Mouse (Mus musculus): Measurements from ENCODE around the gene Nras. TPM values are rescaled to one million over a fixed set of nuclear protein-coding genes. Genes with fewer than 3 reads are reported as not detected.

Nras gene
- polyA plus RNA-seq, 1 experiment from 2014 or later = 105 TPM

DNA sequence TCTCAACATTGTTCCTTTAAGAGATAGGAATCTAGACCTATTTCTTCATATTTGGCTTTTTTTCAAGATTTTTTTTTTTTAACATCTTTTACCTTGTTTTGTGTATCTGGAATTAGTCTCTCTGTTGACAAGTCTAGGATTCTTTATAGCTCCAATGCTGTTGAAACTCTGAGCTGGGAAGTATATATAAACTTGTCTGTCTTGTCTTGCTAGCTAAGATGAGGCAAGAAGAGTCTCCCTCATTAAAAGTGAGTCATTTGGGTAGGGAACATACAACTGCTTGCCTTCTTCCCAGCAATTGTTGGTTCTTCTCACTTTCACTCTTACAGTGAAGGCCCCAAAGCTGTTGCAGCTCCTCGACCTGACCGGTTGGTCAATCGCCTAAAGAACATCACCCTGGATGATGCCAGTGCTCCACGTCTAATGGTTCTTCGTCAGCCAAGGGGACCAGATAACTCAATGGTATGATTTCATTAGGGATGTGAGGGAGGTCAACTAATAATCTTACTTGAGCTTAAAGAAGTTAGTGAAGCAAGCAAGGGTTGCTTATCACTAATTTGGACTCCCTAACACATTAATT is 2.0 kb upstream of the Nras start:
- H3K9ac ChIP-seq (ENCODE audit: low read length) = no peak overlapping the region
- ATAC-seq (ENCODE audit: insufficient number of reproducible peaks, low FRiP score, low TSS enrichment, low read depth) = no peak
- H3K4me3 ChIP-seq (ENCODE audit: low read depth, low read length) = no peak overlapping the region
- no peak for DNase-seq (ENCODE audit: low spot score)
- H3K9me3 ChIP-seq (ENCODE audit: control insufficient read depth, low read length) = no peaks in the 10 kb centered on the region
- no peak overlapping the region for H3K27ac ChIP-seq (replicated peaks; ENCODE audit: low read depth, low read length)
- no peaks in the 10 kb centered on the region for H3K4me1 ChIP-seq (ENCODE audit: control insufficient read depth, insufficient read depth, low read length)
- H3K36me3 ChIP-seq (ENCODE audit: control insufficient read depth, insufficient read depth, low read length) = peaks cover 8% of the 10 kb centered on the region; the same call in 1 of the 2 replicates
- no peaks in the 10 kb centered on the region for H3K27me3 ChIP-seq (ENCODE audit: control insufficient read depth, insufficient read depth, low read length)
- no peak overlapping the region for H3K4me2 ChIP-seq (ENCODE audit: low read depth, severe bottlenecking)
- WGBS = 95% methylated on average over 5 of the region's 5 CpGs

GRCm38 (mm10) chr3:103057752-103058151 is 333 bp upstream of the Nras start:
- WGBS = 6% methylated on average over 10 of the region's 10 CpGs
- Histone ChIP-seq H3K4me3 (ENCODE audit: low read depth, low read length) (peak overlapping the region; percentile 69), H3K9ac (ENCODE audit: low read length) (no peak overlapping the region), H3K27me3 (ENCODE audit: control insufficient read depth, insufficient read depth, low read length) (no peaks in the 10 kb centered on the region), H3K9me3 (ENCODE audit: control insufficient read depth, low read length) (no peaks in the 10 kb centered on the region), H3K4me2 (ENCODE audit: low read depth, severe bottlenecking) (peak overlapping the region; percentile 83), H3K27ac (replicated peaks; ENCODE audit: low read depth, low read length) (no peak overlapping the region), H3K36me3 (ENCODE audit: control insufficient read depth, insufficient read depth, low read length) (peaks cover 13% of the 10 kb centered on the region), H3K4me1 (ENCODE audit: control insufficient read depth, insufficient read depth, low read length) (no peaks in the 10 kb centered on the region)
- ATAC-seq (ENCODE audit: insufficient number of reproducible peaks, low FRiP score, low TSS enrichment, low read depth) (peak; percentile 69), DNase-seq (ENCODE audit: low spot score) (no peak)

- H3K36me3 ChIP-seq (ENCODE audit: control insufficient read depth, insufficient read depth, low read length) = peaks cover 23% of the 10 kb centered on the region
- no peak overlapping the region for H3K9ac ChIP-seq (ENCODE audit: low read length)
- H3K9me3 ChIP-seq (ENCODE audit: control insufficient read depth, low read length) = no peaks in the 10 kb centered on the region
- DNase-seq (ENCODE audit: low spot score) (no peak), ATAC-seq (ENCODE audit: insufficient number of reproducible peaks, low FRiP score, low TSS enrichment, low read depth) (no peak)
- WGBS = 94% methylated on average over 8 of the region's 8 CpGs
- H3K4me3 ChIP-seq (ENCODE audit: low read depth, low read length) = no peak overlapping the region
- no peak overlapping the region for H3K27ac ChIP-seq (replicated peaks; ENCODE audit: low read depth, low read length)
- H3K27me3 ChIP-seq (ENCODE audit: control insufficient read depth, insufficient read depth, low read length) = no peaks in the 10 kb centered on the region
- no peaks in the 10 kb centered on the region for H3K4me1 ChIP-seq (ENCODE audit: control insufficient read depth, insufficient read depth, low read length)
- H3K4me2 ChIP-seq (ENCODE audit: low read depth, severe bottlenecking) = no peak overlapping the region
Measured at GRCm38 (mm10) chr3:103066927-103067326, 8.8 kb downstream of the Nras start.

DNA sequence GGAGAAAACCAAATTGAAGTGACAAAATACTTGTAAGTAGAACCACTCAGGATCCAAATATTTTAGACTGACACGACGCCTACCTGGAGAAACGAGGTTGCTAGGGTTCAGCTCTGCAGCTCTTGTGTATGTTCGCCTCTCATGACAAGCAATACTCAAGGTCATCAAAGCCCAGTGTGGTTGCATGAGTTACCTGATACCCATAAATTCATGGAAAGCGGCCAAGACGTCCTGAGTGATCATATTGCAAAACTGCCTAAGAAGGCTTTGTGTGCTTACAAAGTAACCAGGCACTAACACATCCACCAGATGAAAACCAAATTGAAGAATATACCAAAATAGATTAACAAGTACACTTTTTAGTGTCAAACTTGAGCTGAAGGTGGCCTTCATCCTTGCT is 10.9 kb downstream of the Nras start:
- DNase-seq (ENCODE audit: low spot score) (no peak), ATAC-seq (ENCODE audit: insufficient number of reproducible peaks, low FRiP score, low TSS enrichment, low read depth) (no peak)
- no peak overlapping the region for H3K4me3 ChIP-seq (ENCODE audit: low read depth, low read length)
- no peaks in the 10 kb centered on the region for H3K27me3 ChIP-seq (ENCODE audit: control insufficient read depth, insufficient read depth, low read length)
- WGBS = 93% methylated on average over 6 of the region's 6 CpGs
- H3K4me2 ChIP-seq (ENCODE audit: low read depth, severe bottlenecking) = no peak overlapping the region
- no peak overlapping the region for H3K27ac ChIP-seq (replicated peaks; ENCODE audit: low read depth, low read length)
- no peak overlapping the region for H3K9ac ChIP-seq (ENCODE audit: low read length)
- H3K4me1 ChIP-seq (ENCODE audit: control insufficient read depth, insufficient read depth, low read length) = no peaks in the 10 kb centered on the region
- H3K36me3 ChIP-seq (ENCODE audit: control insufficient read depth, insufficient read depth, low read length) = peaks cover 12% of the 10 kb centered on the region; the same call in 1 of the 2 replicates
- no peaks in the 10 kb centered on the region for H3K9me3 ChIP-seq (ENCODE audit: control insufficient read depth, low read length)

- no peak within 1 kb of the TSS for H3K4me2 ChIP-seq (ENCODE audit: low read depth, severe bottlenecking)
- H3K4me3 ChIP-seq (ENCODE audit: low read depth, low read length) = no peak within 1 kb of the TSS
- no peaks in the 10 kb centered on the region for H3K9me3 ChIP-seq (ENCODE audit: control insufficient read depth, low read length)
- no peaks in the 10 kb centered on the region; the same call in 1 of the 2 replicates for H3K36me3 ChIP-seq (ENCODE audit: control insufficient read depth, insufficient read depth, low read length)
- DNase-seq (ENCODE audit: low spot score) (no peak), ATAC-seq (ENCODE audit: insufficient number of reproducible peaks, low FRiP score, low TSS enrichment, low read depth) (no peak)
- H3K4me1 ChIP-seq (ENCODE audit: control insufficient read depth, insufficient read depth, low read length) = no peaks in the 10 kb centered on the region
- 76% methylated on average over 5 of the region's 5 CpGs for WGBS
- H3K9ac ChIP-seq (ENCODE audit: low read length) = no peak within 1 kb of the TSS
- no peak within 1 kb of the TSS for H3K27ac ChIP-seq (replicated peaks; ENCODE audit: low read depth, low read length)
- H3K27me3 ChIP-seq (ENCODE audit: control insufficient read depth, insufficient read depth, low read length) = no peaks in the 10 kb centered on the region
Measured at GRCm38 (mm10) chr3:103073771-103074170, 15.7 kb downstream of the Nras start, which contains the start of gene Ampd1. Ampd1 (plus strand) TSS chr3:103074014.

DNA sequence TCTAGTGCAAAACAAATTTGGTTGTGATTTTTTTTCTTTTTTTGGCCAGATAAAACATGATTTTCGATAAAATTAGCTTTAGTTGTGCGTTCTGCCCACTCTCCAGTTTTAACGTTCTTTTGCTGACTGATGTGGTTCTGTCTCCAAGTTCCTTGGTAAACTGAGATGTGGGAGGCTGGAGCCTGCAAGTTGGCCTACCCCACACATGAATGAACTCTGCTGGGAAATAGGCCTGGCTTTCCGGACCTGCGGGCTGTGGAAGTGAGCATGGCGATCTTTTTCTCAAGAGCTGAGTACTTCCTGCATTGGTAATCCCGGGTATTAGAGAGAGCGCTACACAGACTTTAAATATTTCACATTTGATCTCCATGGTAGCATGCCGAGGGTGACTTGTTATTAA is 17.8 kb downstream of the Nras start:
- DNase-seq (ENCODE audit: low spot score) (no peak), ATAC-seq (ENCODE audit: insufficient number of reproducible peaks, low FRiP score, low TSS enrichment, low read depth) (no peak)
- 85% methylated on average over 9 of the region's 9 CpGs for WGBS

DNA sequence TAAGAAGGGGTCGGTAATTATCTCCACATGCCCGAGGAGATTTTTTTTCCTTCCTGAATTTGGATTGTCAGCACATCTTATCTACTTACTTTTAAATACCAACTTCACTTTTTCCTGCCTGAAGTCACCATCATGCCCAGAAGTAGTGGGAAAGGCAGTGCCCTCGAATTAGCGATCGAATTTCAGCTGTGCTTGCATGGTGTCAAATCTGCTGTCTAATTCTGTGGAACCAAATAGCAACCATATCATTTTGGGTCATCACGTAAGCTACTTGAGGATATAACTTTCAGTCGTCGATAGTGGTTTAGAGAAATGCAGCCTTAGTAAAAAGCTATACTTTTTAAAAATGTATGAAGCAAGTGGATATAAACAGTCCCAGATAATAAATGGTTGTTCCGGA is 18.4 kb downstream of the Nras start:
- no peak overlapping the region for H3K4me3 ChIP-seq (ENCODE audit: low read depth, low read length)
- no peaks in the 10 kb centered on the region for H3K4me1 ChIP-seq (ENCODE audit: control insufficient read depth, insufficient read depth, low read length)
- no peaks in the 10 kb centered on the region for H3K9me3 ChIP-seq (ENCODE audit: control insufficient read depth, low read length)
- H3K27ac ChIP-seq (replicated peaks; ENCODE audit: low read depth, low read length) = no peak overlapping the region
- WGBS = 92% methylated on average over 9 of the region's 9 CpGs
- ATAC-seq (ENCODE audit: insufficient number of reproducible peaks, low FRiP score, low TSS enrichment, low read depth) (no peak), DNase-seq (ENCODE audit: low spot score) (no peak)
- no peaks in the 10 kb centered on the region for H3K27me3 ChIP-seq (ENCODE audit: control insufficient read depth, insufficient read depth, low read length)
- H3K4me2 ChIP-seq (ENCODE audit: low read depth, severe bottlenecking) = no peak overlapping the region
- no peaks in the 10 kb centered on the region for H3K36me3 ChIP-seq (ENCODE audit: control insufficient read depth, insufficient read depth, low read length)
- H3K9ac ChIP-seq (ENCODE audit: low read length) = no peak overlapping the region

More for the DNA sequence above, 17.8 kb downstream of the Nras start:
- Histone ChIP-seq H3K36me3 (ENCODE audit: control insufficient read depth, insufficient read depth, low read length) (no peaks in the 10 kb centered on the region), H3K9me3 (ENCODE audit: control insufficient read depth, low read length) (no peaks in the 10 kb centered on the region), H3K4me2 (ENCODE audit: low read depth, severe bottlenecking) (no peak overlapping the region), H3K27me3 (ENCODE audit: control insufficient read depth, insufficient read depth, low read length) (no peaks in the 10 kb centered on the region), H3K27ac (replicated peaks; ENCODE audit: low read depth, low read length) (no peak overlapping the region), H3K4me1 (ENCODE audit: control insufficient read depth, insufficient read depth, low read length) (no peaks in the 10 kb centered on the region), H3K9ac (ENCODE audit: low read length) (no peak overlapping the region), H3K4me3 (ENCODE audit: low read depth, low read length) (no peak overlapping the region)

- no peak for DNase-seq (ENCODE audit: low spot score)
- no peak overlapping the region for H3K27ac ChIP-seq (replicated peaks; ENCODE audit: low read depth, low read length)
- H3K4me3 ChIP-seq (ENCODE audit: low read depth, low read length) = no peak overlapping the region
- H3K9ac ChIP-seq (ENCODE audit: low read length) = no peak overlapping the region
- no peak overlapping the region for H3K4me2 ChIP-seq (ENCODE audit: low read depth, severe bottlenecking)
- 86% methylated on average over 8 of the region's 9 CpGs for WGBS
- H3K4me1 ChIP-seq (ENCODE audit: control insufficient read depth, insufficient read depth, low read length) = no peaks in the 10 kb centered on the region
- no peaks in the 10 kb centered on the region for H3K36me3 ChIP-seq (ENCODE audit: control insufficient read depth, insufficient read depth, low read length)
- no peak for ATAC-seq (ENCODE audit: insufficient number of reproducible peaks, low FRiP score, low TSS enrichment, low read depth)
- H3K9me3 ChIP-seq (ENCODE audit: control insufficient read depth, low read length) = no peaks in the 10 kb centered on the region
- H3K27me3 ChIP-seq (ENCODE audit: control insufficient read depth, insufficient read depth, low read length) = no peaks in the 10 kb centered on the region
Measured at GRCm38 (mm10) chr3:103079301-103079700, 21.2 kb downstream of the Nras start.

DNA sequence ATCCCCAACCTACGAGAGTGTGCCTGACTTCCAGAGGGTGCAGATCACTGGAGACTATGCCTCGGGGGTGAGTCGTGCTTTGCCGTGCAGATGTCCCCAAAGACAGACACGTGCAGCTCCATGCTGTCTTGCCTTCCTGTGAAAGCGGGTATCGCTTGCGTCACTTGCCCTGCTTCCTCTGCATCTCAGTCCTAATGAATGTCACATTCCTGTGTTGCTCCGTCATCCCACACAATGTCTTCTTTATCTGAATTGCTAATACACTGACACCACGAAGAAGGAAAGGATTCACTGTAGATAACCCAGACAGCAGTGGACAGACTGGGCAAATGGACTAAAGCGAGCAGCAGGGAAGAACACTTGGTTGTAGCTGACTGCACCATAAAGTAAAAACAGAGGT is 23.0 kb downstream of the Nras start:
- no peaks in the 10 kb centered on the region for H3K27me3 ChIP-seq (ENCODE audit: control insufficient read depth, insufficient read depth, low read length)
- H3K9ac ChIP-seq (ENCODE audit: low read length) = no peak overlapping the region
- ATAC-seq (ENCODE audit: insufficient number of reproducible peaks, low FRiP score, low TSS enrichment, low read depth) (no peak), DNase-seq (ENCODE audit: low spot score) (no peak)
- no peaks in the 10 kb centered on the region for H3K36me3 ChIP-seq (ENCODE audit: control insufficient read depth, insufficient read depth, low read length)
- H3K4me2 ChIP-seq (ENCODE audit: low read depth, severe bottlenecking) = no peak overlapping the region
- H3K4me1 ChIP-seq (ENCODE audit: control insufficient read depth, insufficient read depth, low read length) = no peaks in the 10 kb centered on the region
- H3K4me3 ChIP-seq (ENCODE audit: low read depth, low read length) = no peak overlapping the region
- no peaks in the 10 kb centered on the region for H3K9me3 ChIP-seq (ENCODE audit: control insufficient read depth, low read length)
- 89% methylated on average over 11 of the region's 11 CpGs for WGBS
- H3K27ac ChIP-seq (replicated peaks; ENCODE audit: low read depth, low read length) = no peak overlapping the region
